Mouse (Mus musculus) cerebellum, adult 11 months (tissue): ENCODE measurements around the gene Pitpna.

Source experiments
- DNase-seq: peaks from one replicate; pipeline ENCODE4 v3.0.0; 2022

Gene Pitpna

GRCm38 (mm10) chr11:75635315-75635714 is 47.4 kb downstream of the Pitpna start:
- no peak for DNase-seq

- DNase-seq, result no peak
These were observed 55.4 kb downstream of the Pitpna start for GRCm38 (mm10) chr11:75643323-75643722.

GRCm38 (mm10) chr11:75644684-75645083 is 56.8 kb downstream of the Pitpna start:
- no peak for DNase-seq

- peak; percentile 44 for DNase-seq
These were observed 59.8 kb downstream of the Pitpna start for GRCm38 (mm10) chr11:75647681-75648211.

- no peak for DNase-seq
These were observed 61.3 kb downstream of the Pitpna start for GRCm38 (mm10) chr11:75649155-75649561.

GRCm38 (mm10) chr11:75650311-75650710 is 62.4 kb downstream of the Pitpna start, which contains the start of gene Myo1c:
Myo1c (plus strand) TSS chr11:75650504.
- peak; percentile 28 for DNase-seq

- no peak for DNase-seq
These were observed 63.1 kb downstream of the Pitpna start for GRCm38 (mm10) chr11:75650958-75651425.

GRCm38 (mm10) chr11:75651426-75652221 is 63.7 kb downstream of the Pitpna start:
- peak; percentile 72 for DNase-seq

GRCm38 (mm10) chr11:75652222-75652941 is 64.5 kb downstream of the Pitpna start:
- DNase-seq, result peak; percentile 26

GRCm38 (mm10) chr11:75652942-75653684 is 65.2 kb downstream of the Pitpna start:
- DNase-seq, result no peak

GRCm38 (mm10) chr11:75653781-75654470 is 66.0 kb downstream of the Pitpna start:
- peak; percentile 71 for DNase-seq

GRCm38 (mm10) chr11:75654471-75655390 is 66.8 kb downstream of the Pitpna start:
- DNase-seq, result peak; percentile 47

GRCm38 (mm10) chr11:75655621-75656545 is 68.0 kb downstream of the Pitpna start:
- DNase-seq, result peak; percentile 60

- no peak for DNase-seq
These were observed 69.0 kb downstream of the Pitpna start for GRCm38 (mm10) chr11:75656621-75657590.

- DNase-seq, result no peak
These were observed 69.9 kb downstream of the Pitpna start for GRCm38 (mm10) chr11:75657841-75658240.

GRCm38 (mm10) chr11:75658311-75658710 is 70.4 kb downstream of the Pitpna start:
- no peak for DNase-seq

GRCm38 (mm10) chr11:75658996-75659750 is 71.3 kb downstream of the Pitpna start:
- DNase-seq, result no peak

- DNase-seq, result no peak
These were observed 72.2 kb downstream of the Pitpna start for GRCm38 (mm10) chr11:75660081-75660590.
